Mouse (Mus musculus): ENCODE measurements at regions not wholly inside any gene's neighbourhood (a gene's known extent, or its start where the extent isn't known, plus 50 kb on each side); places are given as distances from the start of the nearest gene placed in this dataset.
A peak's percentile ranks its signal among the peaks of the same experiment; 100 is the strongest.

GRCm38 (mm10) chr17:7467638-7468037 lies 82.4 kb upstream of the Unc93a2 start:
- DNase-seq (ENCODE audit: low spot score in 2 of 2) = no peak

- DNase-seq (ENCODE audit: low spot score in 2 of 2) = no peak
Observed at GRCm38 (mm10) chr17:7464901-7465300, 79.6 kb upstream of the Unc93a2 start.

- DNase-seq (ENCODE audit: low spot score in 2 of 2) = no peak
Observed at GRCm38 (mm10) chr17:7461164-7461563, 75.9 kb upstream of the Unc93a2 start.

GRCm38 (mm10) chr17:7456939-7457338 lies 71.7 kb upstream of the Unc93a2 start:
- no peak for DNase-seq (ENCODE audit: low spot score in 2 of 2)

- peak; percentile 43 to 53 for DNase-seq (ENCODE audit: low spot score in 2 of 2)
Observed at GRCm38 (mm10) chr17:7443822-7444221, 58.6 kb upstream of the Unc93a2 start.

GRCm38 (mm10) chr17:7435075-7435474 lies 49.8 kb upstream of the Unc93a2 start:
- DNase-seq (ENCODE audit: low spot score in 2 of 2) = no peak

Data from adrenal gland, adult 18-20 months (tissue).